Mouse (Mus musculus) urinary bladder, postnatal 25 days (tissue): ENCODE results near the gene Fiz1.

Experiments used
- DNase-seq: peaks from one replicate; pipeline ENCODE4 v3.0.0; 2022; ENCODE audit warnings: low spot score

Gene Fiz1

DNA sequence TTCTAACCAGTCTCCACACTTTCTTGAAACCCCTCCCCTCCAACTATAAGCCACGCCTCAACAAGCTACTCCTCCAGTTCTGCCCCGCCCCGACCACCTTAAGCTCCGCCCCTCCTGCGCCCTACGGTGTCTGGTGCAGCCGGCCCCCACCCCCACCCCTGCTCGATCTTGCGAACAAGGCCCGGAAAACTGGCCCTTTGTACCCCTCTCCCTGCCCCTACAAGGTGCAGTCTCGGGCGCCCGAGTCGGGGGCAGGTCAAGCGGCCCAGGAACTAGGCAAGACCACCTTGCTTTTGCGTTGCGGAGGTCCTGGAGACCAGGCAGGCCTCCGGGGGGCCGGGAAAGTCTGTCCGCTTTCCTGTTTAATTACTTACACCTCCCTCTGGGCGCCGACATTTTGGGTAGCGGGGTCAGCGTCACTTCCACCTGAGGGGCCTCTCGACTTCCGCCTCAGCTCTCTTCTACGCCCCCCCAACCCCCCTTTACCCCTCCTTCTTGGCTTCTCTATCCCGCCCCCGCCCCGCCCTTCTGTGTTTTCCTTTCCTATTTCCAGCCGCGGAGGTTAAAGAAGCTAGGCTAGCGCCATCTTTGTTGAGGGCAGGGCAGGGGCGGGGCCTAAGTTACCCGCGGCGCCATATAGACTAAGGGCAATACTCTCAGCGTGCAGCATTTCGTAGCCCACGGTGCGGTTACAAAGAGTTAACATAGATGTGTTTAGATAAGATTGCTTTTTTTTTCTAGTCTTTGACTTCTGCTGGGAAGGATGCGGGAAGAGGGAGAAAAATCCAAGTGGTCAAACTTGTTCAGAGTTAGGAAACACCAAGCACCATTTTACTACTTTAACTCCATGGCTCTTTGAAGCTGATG lies at the start of gene Fiz1, which contains the start of gene Zfp524:
TSS of gene Fiz1 (minus strand) at position 447 of the 867 bp plus-strand sequence.
TSS of gene Zfp524 (plus strand) at position 165 of the 867 bp plus-strand sequence.
- peak; percentile 97 for DNase-seq

- DNase-seq, result no peak
Observed at GRCm38 (mm10) chr7:5062360-5063001, 48.0 kb upstream of the Fiz1 start.

DNA sequence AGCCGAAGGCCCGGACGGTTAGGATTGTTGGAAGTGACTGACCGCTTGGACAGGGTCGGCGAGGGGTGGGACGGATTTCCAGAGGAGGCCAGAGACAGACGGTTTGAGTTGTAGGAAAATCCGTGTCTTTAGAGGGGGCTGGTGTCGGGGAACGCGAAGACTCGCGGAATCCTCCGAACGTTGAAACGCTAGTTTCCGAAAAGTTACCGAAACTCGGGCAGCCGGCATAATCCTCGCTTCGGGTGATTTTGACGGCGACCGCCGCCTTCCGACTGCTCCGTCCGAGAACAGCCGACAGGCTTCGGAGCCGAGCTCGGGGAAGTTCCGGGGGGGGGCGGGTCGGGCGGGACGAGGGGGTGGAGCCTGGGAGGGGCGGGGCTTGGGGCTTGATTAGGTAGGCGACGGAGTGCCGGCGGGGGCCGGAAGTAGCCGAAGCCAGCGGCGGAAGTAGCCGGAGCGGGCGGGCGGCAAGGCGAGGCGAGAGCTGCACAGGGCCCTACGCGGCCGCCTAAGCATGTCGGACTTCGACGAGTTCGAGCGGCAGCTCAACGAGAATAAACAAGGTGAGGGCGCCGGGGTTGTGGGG lies 47.4 kb upstream of the Fiz1 start, which contains the start of gene U2af2:
TSS of gene U2af2 (plus strand) at position 370 of the 586 bp plus-strand sequence.
- peak; percentile 92 for DNase-seq

- DNase-seq, result peak; percentile 97
Observed at GRCm38 (mm10) chr7:5060944-5061773, 46.7 kb upstream of the Fiz1 start.

GRCm38 (mm10) chr7:5060239-5060731 lies 45.8 kb upstream of the Fiz1 start:
- DNase-seq, result peak; percentile 70

DNA sequence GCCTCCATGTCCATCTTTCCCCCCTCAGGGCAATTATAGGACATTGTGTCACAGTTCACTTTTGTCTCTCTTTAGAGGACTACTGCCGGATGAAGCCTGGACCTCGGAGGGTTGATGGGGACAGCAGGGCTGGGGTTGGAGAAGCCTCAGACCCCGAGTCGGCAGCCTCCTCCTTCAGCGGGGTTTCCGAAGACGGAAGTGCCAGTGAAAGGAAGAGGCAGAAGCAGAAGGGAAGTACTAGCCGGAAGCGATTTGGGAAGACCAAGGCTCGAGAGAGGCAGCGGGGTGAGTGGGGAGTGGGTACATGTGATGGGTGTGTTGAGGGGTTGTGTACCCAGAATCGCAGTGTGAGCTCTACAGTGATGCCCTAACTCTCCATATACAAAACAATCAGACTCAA lies 44.9 kb upstream of the Fiz1 start:
- DNase-seq, result no peak

GRCm38 (mm10) chr7:5058631-5059030 lies 44.1 kb upstream of the Fiz1 start:
- DNase-seq, result no peak

- DNase-seq, result no peak
Observed at GRCm38 (mm10) chr7:5057804-5058203, 43.3 kb upstream of the Fiz1 start.

DNA sequence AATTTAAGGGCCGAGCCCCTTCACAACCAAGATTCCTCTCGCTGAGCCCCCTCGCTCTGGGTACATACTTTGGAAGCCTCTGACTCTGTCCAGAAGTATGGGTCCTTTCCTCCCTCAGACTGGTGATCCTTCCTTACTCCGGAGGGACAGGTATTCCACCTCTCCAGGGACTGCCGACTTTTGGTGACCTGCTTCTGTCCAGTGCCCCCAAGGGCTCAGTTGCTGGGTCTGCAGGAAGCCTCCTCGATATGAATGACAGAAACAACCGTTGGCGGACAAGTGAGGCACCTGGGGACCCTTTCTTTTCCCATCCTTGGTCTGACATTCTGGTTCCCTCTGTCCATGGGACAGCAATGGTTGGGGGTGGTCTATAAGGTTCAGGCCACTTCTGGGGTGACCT lies 42.9 kb upstream of the Fiz1 start:
- DNase-seq, result no peak

GRCm38 (mm10) chr7:5056651-5057263 lies 42.3 kb upstream of the Fiz1 start:
- DNase-seq, result no peak

DNA sequence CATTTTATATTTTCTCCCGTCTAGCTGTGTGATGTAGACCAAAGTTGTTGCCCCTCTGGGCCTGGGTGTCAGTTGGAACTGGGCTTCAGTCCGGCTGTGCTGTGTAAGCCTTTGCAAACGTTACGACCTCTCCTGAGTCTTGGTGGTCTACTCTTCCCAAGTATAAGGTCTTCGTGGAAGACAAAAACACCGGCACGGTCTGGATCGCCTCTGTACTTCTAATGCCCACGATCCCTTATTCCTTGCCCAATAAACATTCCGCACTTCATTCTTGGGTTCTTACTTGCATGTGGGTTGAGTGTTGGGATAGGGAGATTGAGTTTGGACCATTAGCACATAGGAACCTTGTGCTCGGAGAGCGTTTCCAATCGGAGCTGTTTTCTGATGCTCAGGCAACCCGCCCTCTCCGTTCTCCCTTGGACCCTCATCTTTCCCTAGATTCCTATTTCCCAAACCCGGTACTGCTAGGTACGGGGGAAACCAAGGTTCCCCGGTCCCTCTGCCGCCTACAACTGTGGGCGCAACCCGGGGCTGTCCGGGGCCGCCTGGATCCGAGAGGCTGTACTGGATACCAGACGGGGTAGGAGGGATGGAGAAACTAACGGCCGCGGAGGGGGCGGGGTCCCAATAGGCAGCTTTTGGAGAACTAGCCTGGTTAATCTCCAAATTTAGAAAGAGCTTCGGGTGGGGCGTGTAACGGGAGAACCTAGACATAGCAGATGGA lies 39.1 kb upstream of the Fiz1 start:
- no peak for DNase-seq

- DNase-seq, result no peak
Observed at GRCm38 (mm10) chr7:5052931-5053343, 38.4 kb upstream of the Fiz1 start.

DNA sequence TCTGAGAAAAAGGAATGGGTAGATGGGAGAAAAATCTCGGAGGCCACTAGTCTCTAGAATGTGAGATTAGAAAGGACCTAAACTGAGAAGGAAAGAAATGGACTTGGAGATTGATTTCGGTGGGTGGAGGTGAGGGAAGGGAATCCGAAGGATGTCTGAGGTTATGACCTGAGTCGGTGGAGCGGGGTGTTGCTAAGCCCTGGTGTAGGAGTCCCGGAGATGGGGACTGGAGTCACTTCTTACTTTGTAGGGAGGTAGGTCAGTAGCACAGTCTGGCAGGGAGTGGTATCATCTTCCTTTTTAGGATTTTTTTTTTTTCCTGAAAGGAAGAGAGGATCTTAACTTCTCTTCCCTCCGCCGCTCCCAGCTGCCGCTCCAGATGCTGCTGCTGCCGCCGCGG lies 37.9 kb upstream of the Fiz1 start:
- no peak for DNase-seq

GRCm38 (mm10) chr7:5051193-5052192 lies 37.0 kb upstream of the Fiz1 start, which contains the start of gene Zfp580:
Gene Zfp580, plus strand, starts transcription at chr7:5051538.
- peak; percentile 71 for DNase-seq

DNA sequence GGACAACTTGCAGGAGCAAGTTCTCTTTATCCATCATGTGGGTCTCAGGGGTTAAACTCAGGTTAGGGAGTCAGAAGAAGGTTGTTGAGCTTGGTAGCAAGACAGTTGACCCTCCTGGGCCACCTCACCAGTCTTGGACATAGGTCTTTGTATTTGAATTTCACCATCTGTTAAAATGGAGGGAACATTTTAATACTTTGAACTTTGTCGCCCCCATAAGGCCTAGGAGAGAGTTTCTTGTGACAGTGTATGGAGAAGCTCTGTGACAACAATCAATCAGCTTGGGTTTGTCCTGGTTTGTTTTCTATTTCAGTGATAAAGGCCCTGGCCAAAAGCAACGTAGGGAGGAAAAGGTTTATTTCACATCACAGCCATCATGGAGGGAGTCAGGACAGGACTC lies 32.8 kb upstream of the Fiz1 start:
- DNase-seq, result no peak

GRCm38 (mm10) chr7:5046112-5046511 lies 31.6 kb upstream of the Fiz1 start:
- DNase-seq, result no peak

DNA sequence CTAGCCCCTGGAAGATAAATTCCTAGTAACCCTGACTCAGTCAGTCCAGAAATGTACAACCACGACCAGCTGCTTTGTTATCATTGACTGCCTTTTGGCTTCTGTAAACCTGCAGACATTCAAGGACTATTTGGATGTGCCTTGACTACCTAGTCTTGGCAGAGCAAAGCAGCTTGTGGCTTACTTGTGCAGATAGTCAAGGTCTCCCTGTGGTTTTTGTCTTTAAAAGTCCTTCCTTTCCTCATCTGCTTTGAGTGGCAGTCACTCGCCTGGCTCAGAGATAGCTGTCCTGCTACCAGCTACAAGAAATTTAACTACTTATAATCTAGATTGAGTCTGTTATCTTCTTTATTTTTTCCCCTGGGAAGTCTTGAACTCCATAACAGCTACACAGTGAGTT lies 30.5 kb upstream of the Fiz1 start:
- no peak for DNase-seq

DNA sequence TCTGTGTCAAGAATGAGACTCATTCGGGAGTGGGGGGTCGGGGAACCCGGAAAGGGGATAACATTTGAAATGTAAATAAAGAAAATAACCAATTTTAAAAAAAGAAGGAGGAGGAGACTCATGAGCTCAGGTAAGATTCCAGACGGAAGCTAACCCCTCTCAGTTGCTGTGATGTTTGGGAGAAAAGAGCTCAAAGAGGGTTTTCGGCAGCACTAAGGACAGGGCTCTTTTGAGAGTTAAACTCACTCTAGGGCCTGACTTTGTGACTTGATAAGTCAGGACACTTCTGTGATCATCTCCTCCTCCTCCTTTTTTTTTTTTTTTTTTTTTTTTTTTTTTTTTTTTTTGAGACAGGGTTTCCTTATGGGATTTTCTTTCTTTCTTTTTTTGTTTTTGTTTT lies 24.4 kb upstream of the Fiz1 start:
- DNase-seq, result no peak

DNA sequence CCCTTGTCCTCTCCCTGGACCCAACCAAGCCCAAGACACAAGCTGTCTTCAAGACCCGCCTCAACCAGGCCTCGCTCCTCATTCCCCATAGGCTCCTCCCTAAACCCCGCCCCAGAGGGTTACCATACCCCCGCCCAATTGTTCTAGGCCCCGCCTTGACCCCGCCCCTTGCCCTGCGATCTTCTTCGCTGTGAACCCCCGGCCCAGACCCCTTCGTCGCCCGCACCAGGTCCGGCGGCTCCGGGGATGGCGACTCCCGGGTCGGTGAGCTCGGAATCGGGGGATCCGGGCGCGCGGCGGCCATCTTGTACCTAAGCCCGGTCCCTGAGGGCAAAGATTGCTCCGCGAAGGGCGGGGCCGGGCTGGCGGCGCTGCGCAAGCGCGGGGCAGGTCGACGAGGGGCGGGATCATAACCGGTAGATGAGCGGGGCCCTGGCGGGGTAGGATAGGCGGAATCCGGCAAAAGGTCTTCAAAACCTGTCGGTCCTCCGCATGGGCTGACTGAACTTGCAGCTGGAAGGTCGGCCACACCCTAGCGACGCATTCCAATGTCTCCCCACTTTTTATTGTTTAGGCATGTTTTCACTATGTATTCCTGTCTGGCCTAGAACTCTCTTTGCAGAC lies 23.7 kb upstream of the Fiz1 start, which contains the start of gene Zfp784:
TSS of gene Zfp784 (minus strand) at position 338 of the 624 bp plus-strand sequence.
- peak; percentile 94 for DNase-seq
